Mouse (Mus musculus) embryonic facial prominence, embryonic 13.5 days (tissue): ENCODE measurements at regions not wholly inside any gene's neighbourhood (a gene's known extent, or its start where the extent isn't known, plus 50 kb on each side); places are given as distances from the start of the nearest gene placed in this dataset.

ENCODE experiments used
- ATAC-seq: fragments of 200-750 bp; cut with Nextera tagmentation; 2 replicates; pipeline ENCODE4 v1.8.0; 2017; ENCODE audit warnings: low read depth; ENCODE audit not compliant: insufficient number of reproducible peaks, insufficient read depth, low FRiP score, low TSS enrichment
- H3K27ac ChIP-seq: fragments of 300-500 bp; sonication (generic); 2 replicates; pipeline ENCODE4 v1.5.1; 2015; ENCODE audit warnings: moderate library complexity, mild to moderate bottlenecking, inconsistent platforms
- H3K27me3 ChIP-seq: fragments of 300-500 bp; sonication (generic); 2 replicates; pipeline ENCODE4 v1.6.1; 2015; ENCODE audit warnings: mild to moderate bottlenecking, inconsistent platforms
- H3K36me3 ChIP-seq: fragments of 300-500 bp; sonication (generic); 2 replicates; pipeline ENCODE4 v1.6.1; 2015; ENCODE audit warnings: mild to moderate bottlenecking, inconsistent platforms
- H3K4me1 ChIP-seq: fragments of 300-500 bp; sonication (generic); 2 replicates; pipeline ENCODE4 v1.6.1; 2015; ENCODE audit warnings: inconsistent platforms
- H3K4me2 ChIP-seq: fragments of 300-500 bp; sonication (generic); 2 replicates; pipeline ENCODE4 v1.6.1; 2015; ENCODE audit warnings: moderate library complexity, mild to moderate bottlenecking, inconsistent platforms
- H3K4me3 ChIP-seq: fragments of 300-500 bp; sonication (generic); 2 replicates; pipeline ENCODE4 v1.5.1; 2015; ENCODE audit warnings: mild to moderate bottlenecking, inconsistent platforms
- H3K9ac ChIP-seq: fragments of 300-500 bp; sonication (generic); 2 replicates; pipeline ENCODE4 v1.6.1; 2015; ENCODE audit warnings: mild to moderate bottlenecking, inconsistent platforms
- H3K9me3 ChIP-seq: fragments of 300-500 bp; sonication (generic); 2 replicates; pipeline ENCODE4 v1.6.1; 2016; ENCODE audit warnings: inconsistent platforms
- WGBS: fragments of 180-500 bp; shearing (Covaris S2); methylation state at CpG from one replicate; pipeline ENCODE4 v1.1.7; 2015; ENCODE audit warnings: mixed read lengths; 5-methylcytosine and 5-hydroxymethylcytosine counted together

- 88% methylated on average over 4 of the region's 4 CpGs for WGBS
Observed at GRCm38 (mm10) chr5:106170405-106170804, 287.6 kb downstream of the Barhl2 start.

GRCm38 (mm10) chr5:106167556-106167955 is 290.4 kb downstream of the Barhl2 start:
- Histone ChIP-seq H3K27ac (no peak overlapping the region), H3K9me3 (no peaks in the 10 kb centered on the region), H3K4me2 (no peak overlapping the region), H3K4me3 (no peak overlapping the region), H3K4me1 (peaks cover 16% of the 10 kb centered on the region), H3K36me3 (no peaks in the 10 kb centered on the region), H3K9ac (no peak overlapping the region), H3K27me3 (no peaks in the 10 kb centered on the region)
- WGBS: 79% methylated on average over 11 of the region's 11 CpGs
- ATAC-seq: no peak

More at GRCm38 (mm10) chr5:106170405-106170804, 287.6 kb downstream of the Barhl2 start:
- Histone ChIP-seq H3K4me1 (peaks cover 10% of the 10 kb centered on the region), H3K27ac (no peak overlapping the region), H3K9me3 (no peaks in the 10 kb centered on the region), H3K4me3 (no peak overlapping the region), H3K36me3 (no peaks in the 10 kb centered on the region), H3K9ac (no peak overlapping the region), H3K27me3 (no peaks in the 10 kb centered on the region), H3K4me2 (no peak overlapping the region)
- ATAC-seq: no peak

- WGBS: 74% methylated on average over 5 of the region's 5 CpGs
- H3K9me3 ChIP-seq: no peaks in the 10 kb centered on the region
- H3K4me2 ChIP-seq: no peak overlapping the region
- peaks cover 6% of the 10 kb centered on the region for H3K4me1 ChIP-seq
- no peaks in the 10 kb centered on the region for H3K36me3 ChIP-seq
- ATAC-seq: no peak
- H3K27ac ChIP-seq: no peak overlapping the region
- no peak overlapping the region for H3K9ac ChIP-seq
- no peaks in the 10 kb centered on the region for H3K27me3 ChIP-seq
- H3K4me3 ChIP-seq: no peak overlapping the region
Observed at GRCm38 (mm10) chr5:106166266-106166665, 289.9 kb downstream of the Zfp326 start.

- Histone ChIP-seq H3K27ac (no peak overlapping the region), H3K9me3 (no peaks in the 10 kb centered on the region), H3K36me3 (no peaks in the 10 kb centered on the region), H3K4me2 (no peak overlapping the region), H3K9ac (no peak overlapping the region), H3K4me1 (peaks cover 6% of the 10 kb centered on the region), H3K4me3 (no peak overlapping the region), H3K27me3 (no peaks in the 10 kb centered on the region)
- no peak for ATAC-seq
- 58% methylated on average over 8 of the region's 8 CpGs for WGBS
Observed at GRCm38 (mm10) chr5:106164190-106164589, 287.8 kb downstream of the Zfp326 start.

- 46% methylated on average over 12 of the region's 12 CpGs for WGBS
- Histone ChIP-seq H3K4me2 (no peak overlapping the region), H3K27me3 (no peaks in the 10 kb centered on the region), H3K4me3 (no peak overlapping the region), H3K4me1 (peaks cover 6% of the 10 kb centered on the region), H3K9me3 (no peaks in the 10 kb centered on the region), H3K27ac (no peak overlapping the region), H3K36me3 (no peaks in the 10 kb centered on the region), H3K9ac (no peak overlapping the region)
- ATAC-seq: no peak
Observed at GRCm38 (mm10) chr5:106162981-106163653, 286.8 kb downstream of the Zfp326 start.

- Histone ChIP-seq H3K4me1 (no peaks in the 10 kb centered on the region), H3K9ac (no peak overlapping the region), H3K36me3 (no peaks in the 10 kb centered on the region), H3K27ac (no peak overlapping the region), H3K9me3 (no peaks in the 10 kb centered on the region), H3K27me3 (no peaks in the 10 kb centered on the region), H3K4me3 (no peak overlapping the region), H3K4me2 (no peak overlapping the region)
- ATAC-seq: no peak
Observed at GRCm38 (mm10) chr5:106139109-106139508, 262.7 kb downstream of the Zfp326 start.

GRCm38 (mm10) chr5:106122928-106123327 is 246.6 kb downstream of the Zfp326 start:
- Histone ChIP-seq H3K4me3 (no peak overlapping the region), H3K4me1 (peaks cover 26% of the 10 kb centered on the region), H3K27ac (no peak overlapping the region), H3K9me3 (no peaks in the 10 kb centered on the region), H3K27me3 (no peaks in the 10 kb centered on the region), H3K4me2 (no peak overlapping the region), H3K9ac (no peak overlapping the region), H3K36me3 (no peaks in the 10 kb centered on the region)
- no peak for ATAC-seq
- WGBS: 25% methylated on average over 3 of the region's 3 CpGs

GRCm38 (mm10) chr5:106119584-106119983 is 243.2 kb downstream of the Zfp326 start:
- Histone ChIP-seq H3K27me3 (no peaks in the 10 kb centered on the region), H3K9me3 (no peaks in the 10 kb centered on the region), H3K27ac (no peak overlapping the region), H3K4me2 (no peak overlapping the region), H3K36me3 (no peaks in the 10 kb centered on the region), H3K4me1 (peaks cover 24% of the 10 kb centered on the region), H3K9ac (no peak overlapping the region), H3K4me3 (no peak overlapping the region)
- 57% methylated on average over 1 of the region's 1 CpGs for WGBS
- ATAC-seq: no peak

GRCm38 (mm10) chr5:106113186-106113585 is 236.8 kb downstream of the Zfp326 start:
- no peaks in the 10 kb centered on the region for H3K9me3 ChIP-seq
- no peak overlapping the region for H3K27ac ChIP-seq
- H3K36me3 ChIP-seq: no peaks in the 10 kb centered on the region
- H3K27me3 ChIP-seq: no peaks in the 10 kb centered on the region
- H3K4me1 ChIP-seq: no peaks in the 10 kb centered on the region
- no peak overlapping the region for H3K4me3 ChIP-seq
- no peak overlapping the region for H3K4me2 ChIP-seq
- 80% methylated on average over 3 of the region's 3 CpGs for WGBS
- no peak overlapping the region for H3K9ac ChIP-seq
- ATAC-seq: no peak

- ATAC-seq: no peak
- Histone ChIP-seq H3K9me3 (no peaks in the 10 kb centered on the region), H3K4me3 (no peak overlapping the region), H3K27me3 (no peaks in the 10 kb centered on the region), H3K4me2 (no peak overlapping the region), H3K27ac (no peak overlapping the region), H3K9ac (no peak overlapping the region), H3K4me1 (no peaks in the 10 kb centered on the region), H3K36me3 (no peaks in the 10 kb centered on the region)
- WGBS: 66% methylated on average over 8 of the region's 8 CpGs
Observed at GRCm38 (mm10) chr5:106108474-106108971, 232.2 kb downstream of the Zfp326 start.

GRCm38 (mm10) chr5:106102255-106102654 is 225.9 kb downstream of the Zfp326 start:
- 88% methylated on average over 4 of the region's 4 CpGs for WGBS
- no peak overlapping the region for H3K4me3 ChIP-seq
- no peaks in the 10 kb centered on the region for H3K9me3 ChIP-seq
- ATAC-seq: no peak
- no peak overlapping the region for H3K4me2 ChIP-seq
- H3K36me3 ChIP-seq: no peaks in the 10 kb centered on the region
- no peaks in the 10 kb centered on the region for H3K27me3 ChIP-seq
- no peak overlapping the region for H3K9ac ChIP-seq
- H3K27ac ChIP-seq: no peak overlapping the region
- no peaks in the 10 kb centered on the region for H3K4me1 ChIP-seq

GRCm38 (mm10) chr5:106098887-106099286 is 222.5 kb downstream of the Zfp326 start:
- Histone ChIP-seq H3K27ac (no peak overlapping the region), H3K9me3 (no peaks in the 10 kb centered on the region), H3K4me3 (no peak overlapping the region), H3K4me1 (no peaks in the 10 kb centered on the region), H3K4me2 (no peak overlapping the region), H3K36me3 (no peaks in the 10 kb centered on the region), H3K9ac (no peak overlapping the region), H3K27me3 (no peaks in the 10 kb centered on the region)
- no peak for ATAC-seq
- WGBS: 90% methylated on average over 8 of the region's 8 CpGs
